Mouse (Mus musculus) heart, postnatal 0 days (tissue): ENCODE measurements at regions not wholly inside any gene's neighbourhood (a gene's known extent, or its start where the extent isn't known, plus 50 kb on each side); places are given as distances from the start of the nearest gene placed in this dataset.

Experiments
- ATAC-seq: fragments of 200-750 bp; cut with Nextera tagmentation; 2 replicates; pipeline ENCODE4 v1.8.0; 2017; ENCODE audit warnings: low read depth, moderate number of reproducible peaks, moderate library complexity; ENCODE audit not compliant: insufficient read depth
- DNase-seq: peaks from one replicate; pipeline ENCODE4 v3.0.0-alpha.2; 2016; ENCODE audit warnings: low spot score
- H3K27ac ChIP-seq: fragments of 300-500 bp; sonication (generic); 2 replicates; pipeline ENCODE4 v1.5.1; 2014; ENCODE audit warnings: low read depth, mild to moderate bottlenecking
- H3K27me3 ChIP-seq: fragments of 300-500 bp; sonication (generic); 2 replicates; pipeline ENCODE4 v1.6.1; 2014; ENCODE audit warnings: low read length, mixed read lengths; ENCODE audit not compliant: control insufficient read depth, insufficient read depth
- H3K36me3 ChIP-seq: fragments of 300-500 bp; sonication (generic); replicated peaks from 2 replicates; pipeline ENCODE4 v1.6.1; 2014; ENCODE audit warnings: low read length, mixed read lengths; ENCODE audit not compliant: control insufficient read depth, insufficient read depth
- H3K4me1 ChIP-seq: fragments of 300-500 bp; sonication (generic); 2 replicates; pipeline ENCODE4 v1.6.1; 2014; ENCODE audit warnings: antibody characterized with exemption; ENCODE audit not compliant: control insufficient read depth, insufficient read depth
- H3K4me2 ChIP-seq: fragments of 300-500 bp; sonication (generic); 2 replicates; pipeline ENCODE4 v1.6.1; 2014; ENCODE audit warnings: low read depth, mild to moderate bottlenecking, low read length, moderate library complexity
- H3K4me3 ChIP-seq: fragments of 300-500 bp; sonication (generic); 2 replicates; pipeline ENCODE4 v1.5.1; 2014; ENCODE audit warnings: low read depth, low read length
- H3K9ac ChIP-seq: fragments of 300-500 bp; sonication (generic); replicated peaks from 2 replicates; pipeline ENCODE4 v1.6.1; 2014; ENCODE audit warnings: low read depth, low read length, mixed read lengths
- H3K9me3 ChIP-seq: fragments of 300-500 bp; sonication (generic); replicated peaks from 2 replicates; pipeline ENCODE4 v1.6.1; 2016; ENCODE audit warnings: low read length; ENCODE audit not compliant: control insufficient read depth
- CTCF ChIP-seq: IDR thresholded peaks from 2 replicates; pipeline ENCODE4 v1.5.1; 2016; ENCODE audit warnings: antibody characterized with exemption, control low read depth, low read depth
- EP300 ChIP-seq: IDR thresholded peaks from 2 replicates; pipeline ENCODE4 v1.6.1; 2016; ENCODE audit warnings: antibody characterized with exemption, low read depth
- WGBS: fragments of 180-500 bp; shearing (Covaris S2); extraction: QIAGEN DNeasy Blood & Tissue Kit; methylation state at CpG from one replicate; pipeline ENCODE4 v1.1.7; 2014; 5-methylcytosine and 5-hydroxymethylcytosine counted together

DNA sequence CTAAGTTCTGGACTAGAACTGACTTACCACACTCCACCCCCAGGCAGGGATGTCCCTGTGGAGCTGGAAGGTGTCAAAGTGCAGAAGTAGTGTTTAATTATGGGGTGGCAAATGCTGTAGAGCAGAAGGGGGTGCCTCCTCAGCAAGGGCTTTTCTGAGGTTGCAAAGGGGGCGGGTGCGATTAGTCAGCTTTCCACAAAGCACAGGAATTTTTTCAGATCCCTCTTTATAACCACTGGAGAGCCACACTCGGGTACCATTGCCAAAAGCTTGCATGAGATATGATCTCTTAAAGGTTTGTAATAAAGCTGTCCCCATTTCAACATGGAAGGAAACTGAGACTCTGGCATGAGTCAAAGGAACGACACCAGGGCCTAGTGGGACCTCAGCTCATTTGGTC is 381.7 kb downstream of the H2al1j start:
- Histone ChIP-seq H3K9me3 (no peaks in the 10 kb centered on the region), H3K27ac (no peak overlapping the region), H3K4me3 (no peak overlapping the region), H3K4me1 (no peaks in the 10 kb centered on the region), H3K36me3 (no peaks in the 10 kb centered on the region), H3K4me2 (no peak overlapping the region), H3K27me3 (0 out of 2 replicates have a peak, but pooled peaks cover 4% of the 10 kb centered on the region), H3K9ac (no peak overlapping the region)
- no peak for TF ChIP-seq CTCF
- no peak for TF ChIP-seq EP300
- no peak for ATAC-seq
- DNase-seq, result no peak
- WGBS, result 76% methylated on average over 4 of the region's 4 CpGs

DNA sequence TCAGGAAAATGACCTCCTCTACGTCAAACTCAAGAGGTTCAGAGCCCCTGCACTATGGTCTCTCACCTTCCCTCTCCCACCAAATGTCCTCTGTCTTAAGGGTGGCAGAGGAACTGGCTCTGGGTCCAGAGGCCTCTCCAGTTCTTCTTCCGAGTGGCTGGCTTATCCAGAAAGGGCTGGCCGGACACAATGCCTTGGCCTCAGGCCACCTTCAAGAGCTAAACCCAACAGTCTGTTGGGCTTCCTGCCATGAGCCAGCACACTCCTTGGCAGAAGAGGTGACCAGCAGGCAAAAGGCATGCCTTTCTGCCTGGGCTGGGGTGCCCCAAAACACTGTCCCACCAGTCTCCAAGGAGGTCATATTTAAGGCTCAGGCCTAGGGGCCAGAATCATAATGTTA is 385.8 kb downstream of the H2al1j start:
- H3K4me2 ChIP-seq, result no peak overlapping the region
- no peaks in the 10 kb centered on the region for H3K4me1 ChIP-seq
- no peak overlapping the region for H3K9ac ChIP-seq
- DNase-seq (no peak), ATAC-seq (no peak)
- H3K27me3 ChIP-seq, result no peaks in the 10 kb centered on the region
- no peaks in the 10 kb centered on the region for H3K9me3 ChIP-seq
- no peaks in the 10 kb centered on the region for H3K36me3 ChIP-seq
- TF ChIP-seq EP300, result no peak
- no peak for TF ChIP-seq CTCF
- H3K4me3 ChIP-seq, result no peak overlapping the region
- H3K27ac ChIP-seq, result no peak overlapping the region
- WGBS, result 60% methylated on average over 3 of the region's 3 CpGs

DNA sequence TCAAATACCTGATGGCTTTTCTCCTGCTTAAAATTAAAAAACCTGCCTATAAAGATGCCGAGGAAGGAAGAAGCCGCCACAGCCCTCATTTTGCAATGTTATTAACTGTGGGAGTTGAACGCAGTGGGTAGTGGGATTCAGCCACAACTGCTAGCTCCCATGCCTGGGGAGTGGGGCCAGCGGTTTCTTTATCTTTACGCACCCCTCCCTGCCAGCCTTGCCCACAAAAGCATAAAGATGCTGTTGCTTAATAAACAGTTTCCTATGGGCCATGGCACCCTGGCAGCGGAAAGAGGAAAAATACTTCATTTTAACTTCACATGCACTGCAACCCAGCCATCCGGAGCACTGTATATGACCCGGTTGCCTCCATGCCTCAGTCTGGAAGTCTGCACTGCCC is 389.2 kb downstream of the H2al1j start:
- 81% methylated on average over 8 of the region's 8 CpGs for WGBS
- ATAC-seq, result no peak
- DNase-seq, result no peak
- no peak overlapping the region for H3K9ac ChIP-seq
- H3K36me3 ChIP-seq, result no peaks in the 10 kb centered on the region
- H3K4me3 ChIP-seq, result no peak overlapping the region
- no peaks in the 10 kb centered on the region for H3K27me3 ChIP-seq
- H3K4me1 ChIP-seq, result no peaks in the 10 kb centered on the region
- no peak overlapping the region for H3K4me2 ChIP-seq
- TF ChIP-seq CTCF, result no peak
- no peak overlapping the region for H3K27ac ChIP-seq
- no peaks in the 10 kb centered on the region for H3K9me3 ChIP-seq

DNA sequence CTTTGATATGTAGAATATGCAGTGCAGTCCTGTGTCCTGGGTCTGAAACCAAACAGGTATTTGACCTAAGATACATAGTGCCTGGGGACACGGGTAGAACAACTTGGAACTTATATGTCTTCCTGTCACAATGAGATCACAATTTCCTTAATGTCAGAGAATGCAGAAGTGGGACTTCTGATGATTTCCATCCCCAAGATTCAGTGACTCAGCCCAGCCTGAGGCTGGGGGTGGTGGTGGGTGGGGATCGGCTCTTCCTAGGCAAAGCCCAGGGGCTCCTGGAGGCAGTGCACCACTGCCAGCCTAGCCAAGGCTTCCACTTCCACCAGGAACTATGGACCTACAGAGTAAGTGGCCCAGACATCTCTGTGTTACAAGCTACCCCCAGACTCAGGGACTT is 391.2 kb downstream of the H2al1j start:
- ATAC-seq (no peak), DNase-seq (no peak)
- TF ChIP-seq EP300 (no peak), CTCF (no peak)
- H3K27me3 ChIP-seq, result no peaks in the 10 kb centered on the region
- no peak overlapping the region for H3K9ac ChIP-seq
- no peaks in the 10 kb centered on the region for H3K36me3 ChIP-seq
- H3K4me2 ChIP-seq, result no peak overlapping the region
- H3K9me3 ChIP-seq, result no peaks in the 10 kb centered on the region
- whole genome bisulfite sequencing, result 64% methylated on average over 2 of the region's 2 CpGs
- H3K4me3 ChIP-seq, result no peak overlapping the region
- H3K4me1 ChIP-seq, result no peaks in the 10 kb centered on the region
- H3K27ac ChIP-seq, result no peak overlapping the region

DNA sequence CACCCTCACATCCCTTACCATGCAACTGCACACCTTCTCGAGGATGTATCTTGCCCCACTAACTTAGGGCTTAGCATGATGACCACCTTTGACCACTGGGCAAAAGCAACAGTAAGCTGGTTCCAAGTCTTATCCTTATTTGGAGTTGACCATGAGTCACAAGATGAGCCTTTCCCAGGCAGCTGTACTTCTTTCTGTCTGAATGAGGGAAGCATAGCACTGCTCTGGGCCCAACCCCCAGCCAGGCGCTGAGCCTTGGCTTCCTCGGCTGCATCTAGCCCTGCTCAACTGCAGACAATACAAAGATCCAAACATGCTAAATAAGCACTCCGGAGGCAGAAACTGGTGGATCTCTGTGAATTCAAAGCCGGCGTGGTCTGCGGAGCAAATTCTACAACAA is 392.9 kb downstream of the H2al1j start:
- Histone ChIP-seq H3K27ac (no peak overlapping the region), H3K36me3 (no peaks in the 10 kb centered on the region), H3K4me2 (no peak overlapping the region), H3K27me3 (no peaks in the 10 kb centered on the region), H3K4me1 (no peaks in the 10 kb centered on the region), H3K4me3 (no peak overlapping the region), H3K9me3 (no peaks in the 10 kb centered on the region), H3K9ac (no peak overlapping the region)
- 61% methylated on average over 7 of the region's 7 CpGs for WGBS
- no peak for ATAC-seq
- DNase-seq, result peak; percentile 24
- TF ChIP-seq CTCF, result no peak
- no peak for TF ChIP-seq EP300

DNA sequence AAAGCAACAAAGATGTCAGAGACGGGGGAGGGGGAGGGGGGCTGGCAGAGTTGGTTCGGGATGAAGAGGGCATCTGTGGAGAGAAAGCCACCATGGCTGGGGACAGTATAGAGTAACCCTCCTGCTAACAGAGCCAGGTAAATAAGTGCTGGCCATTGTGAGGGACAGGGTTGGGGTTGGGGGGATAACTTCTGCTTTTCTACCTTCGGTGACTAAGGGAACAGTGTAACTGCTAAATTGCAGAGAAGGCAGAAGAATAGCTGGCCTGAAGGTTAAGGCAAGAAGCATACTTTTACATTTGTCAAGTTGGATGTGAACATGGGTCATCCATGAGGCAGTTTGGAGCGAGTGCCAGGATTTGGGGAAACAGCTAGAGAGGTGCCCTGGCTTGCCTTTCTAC is 395.1 kb downstream of the H2al1j start:
- ATAC-seq, result no peak
- TF ChIP-seq EP300 (no peak), CTCF (no peak)
- Histone ChIP-seq H3K4me1 (no peaks in the 10 kb centered on the region), H3K36me3 (no peaks in the 10 kb centered on the region), H3K4me2 (no peak overlapping the region), H3K27me3 (no peaks in the 10 kb centered on the region), H3K9ac (no peak overlapping the region), H3K9me3 (no peaks in the 10 kb centered on the region), H3K4me3 (no peak overlapping the region), H3K27ac (no peak overlapping the region)
- no peak for DNase-seq
- WGBS, result 76% methylated on average over 4 of the region's 4 CpGs
